Mouse (Mus musculus) right cerebral cortex, adult 2 months (tissue): ENCODE data around the gene Ly6g6f.
"Not testable (repeated sequence)": the region's sequence is repeated elsewhere in the genome, so short reads cannot be mapped to it uniquely, and the experiment has no call there.

Source experiments
- DNase-seq, 2 experiments: peaks; one replicate each; pipeline ENCODE4 v3.0.0; 2021 to 2022; ENCODE audit warnings: low spot score in 2 of 2

Ly6g6f gene

GRCm38 (mm10) chr17:35085208-35085865 lies at the start of gene Ly6g6f:
Gene Ly6g6f, minus strand, starts transcription at chr17:35085610.
- no peak for DNase-seq

- peak; percentile 91 to 95 for DNase-seq
Observed at GRCm38 (mm10) chr17:35134801-35135590, 49.6 kb upstream of the Ly6g6f start, which contains the start of gene Bag6. Gene Bag6, plus strand, starts transcription at chr17:35135178.

GRCm38 (mm10) chr17:35133517-35133916 lies 48.1 kb upstream of the Ly6g6f start:
- DNase-seq: no peak

- no peak for DNase-seq
Observed at GRCm38 (mm10) chr17:35132174-35132560, 46.8 kb upstream of the Ly6g6f start.

GRCm38 (mm10) chr17:35131500-35132173 lies 46.2 kb upstream of the Ly6g6f start, which contains the start of gene Apom:
Gene Apom, minus strand, starts transcription at chr17:35132050.
- no peak for DNase-seq

- no peak for DNase-seq
Observed at GRCm38 (mm10) chr17:35131038-35131437, 45.6 kb upstream of the Ly6g6f start.

GRCm38 (mm10) chr17:35128996-35129395 lies 43.6 kb upstream of the Ly6g6f start:
- no peak for DNase-seq

GRCm38 (mm10) chr17:35127017-35127416 lies 41.6 kb upstream of the Ly6g6f start:
- DNase-seq: no peak

GRCm38 (mm10) chr17:35126206-35126611 lies 40.8 kb upstream of the Ly6g6f start, which contains the start of gene D17H6S53E:
Gene D17H6S53E, plus strand, starts transcription at chr17:35126373.
- peak; percentile 66 to 72 for DNase-seq

- DNase-seq: no peak
Observed at GRCm38 (mm10) chr17:35125578-35125977, 40.2 kb upstream of the Ly6g6f start.

GRCm38 (mm10) chr17:35125081-35125480 lies 39.7 kb upstream of the Ly6g6f start:
- no peak for DNase-seq

- not testable (repeated sequence) for DNase-seq
Observed at GRCm38 (mm10) chr17:35124261-35124896, 39.0 kb upstream of the Ly6g6f start.

- DNase-seq: not testable (repeated sequence)
Observed at GRCm38 (mm10) chr17:35123287-35123686, 37.9 kb upstream of the Ly6g6f start.

GRCm38 (mm10) chr17:35121871-35122303 lies 36.5 kb upstream of the Ly6g6f start, which contains the start of gene Csnk2b:
Gene Csnk2b, minus strand, starts transcription at chr17:35122053.
- peak; percentile 72 to 78 for DNase-seq

GRCm38 (mm10) chr17:35121143-35121799 lies 35.9 kb upstream of the Ly6g6f start, which contains the start of gene Gpank1:
Gene Gpank1, plus strand, starts transcription at chr17:35121455.
- DNase-seq: peak; percentile 97 to 98

GRCm38 (mm10) chr17:35120745-35121142 lies 35.3 kb upstream of the Ly6g6f start:
- DNase-seq: no peak

GRCm38 (mm10) chr17:35115046-35116019 lies 29.9 kb upstream of the Ly6g6f start, which contains the start of gene Ly6g5b:
Gene Ly6g5b, minus strand, starts transcription at chr17:35115428.
- no peak for DNase-seq

GRCm38 (mm10) chr17:35111774-35112173 lies 26.4 kb upstream of the Ly6g6f start:
- DNase-seq: no peak

- DNase-seq: no peak
Observed at GRCm38 (mm10) chr17:35108097-35108496, 22.7 kb upstream of the Ly6g6f start, which contains the start of gene Ly6g5c. Gene Ly6g5c, plus strand, starts transcription at chr17:35108279.

GRCm38 (mm10) chr17:35106522-35106921 lies 21.1 kb upstream of the Ly6g6f start:
- no peak for DNase-seq
